Mouse (Mus musculus) frontal cortex, postnatal 10 days (tissue): ENCODE results near the gene Gripap1.
"Not testable (repeated sequence)": the region's sequence is repeated elsewhere in the genome, so short reads cannot be mapped to it uniquely, and the experiment has no call there.

ENCODE experiments used
- DNase-seq, 2 experiments: peaks; one replicate each; pipeline ENCODE4 v3.0.0; 2022; ENCODE audit warnings: low spot score in 2 of 2, mixed read lengths in 1 of 2

The Gripap1 gene

GRCm38 (mm10) chrX:7778450-7779244, 10.9 kb upstream of the Gripap1 start:
- DNase-seq, result no peak

- DNase-seq, result no peak
Measured at GRCm38 (mm10) chrX:7779294-7779693, 10.3 kb upstream of the Gripap1 start.

GRCm38 (mm10) chrX:7782603-7783092, 6.9 kb upstream of the Gripap1 start:
- DNase-seq, result no peak

- DNase-seq, result no peak
Measured at GRCm38 (mm10) chrX:7790309-7790708, 744 bp downstream of the Gripap1 start.

- no peak for DNase-seq
Measured at GRCm38 (mm10) chrX:7793361-7793760, 3.8 kb downstream of the Gripap1 start.

GRCm38 (mm10) chrX:7795016-7795415, 5.5 kb downstream of the Gripap1 start:
- DNase-seq, result no peak

GRCm38 (mm10) chrX:7797327-7797726, 7.8 kb downstream of the Gripap1 start:
- no peak for DNase-seq

GRCm38 (mm10) chrX:7802157-7802556, 12.6 kb downstream of the Gripap1 start:
- not testable (repeated sequence) for DNase-seq

GRCm38 (mm10) chrX:7815016-7815415, 25.5 kb downstream of the Gripap1 start:
- DNase-seq, result not testable (repeated sequence)

GRCm38 (mm10) chrX:7821865-7822779, 32.6 kb downstream of the Gripap1 start, which contains the start of gene Kcnd1:
Kcnd1 (plus strand) TSS chrX:7822289.
- DNase-seq, result peak; percentile 59 to 70

GRCm38 (mm10) chrX:7837146-7837545, 47.6 kb downstream of the Gripap1 start:
- DNase-seq, result no peak

- no peak for DNase-seq
Measured at GRCm38 (mm10) chrX:7840842-7841162, 51.2 kb downstream of the Gripap1 start.

GRCm38 (mm10) chrX:7841163-7842162, 51.9 kb downstream of the Gripap1 start, which contains the start of gene Otud5:
Otud5 (plus strand) TSS chrX:7841364.
- DNase-seq, result peak; percentile 93 to 95

GRCm38 (mm10) chrX:7842318-7842717, 52.8 kb downstream of the Gripap1 start:
- DNase-seq, result peak; percentile 15 to 26

GRCm38 (mm10) chrX:7847845-7848244, 58.3 kb downstream of the Gripap1 start:
- peak in 1 of 2 experiments; percentile 12 for DNase-seq

GRCm38 (mm10) chrX:7854578-7854977, 65.0 kb downstream of the Gripap1 start:
- DNase-seq, result peak in 1 of 2 experiments; percentile 19

- DNase-seq, result no peak
Measured at GRCm38 (mm10) chrX:7859191-7859753, 69.7 kb downstream of the Gripap1 start.

GRCm38 (mm10) chrX:7863181-7863580, 73.6 kb downstream of the Gripap1 start:
- DNase-seq, result no peak

GRCm38 (mm10) chrX:7864551-7864950, 75.0 kb downstream of the Gripap1 start:
- no peak for DNase-seq

GRCm38 (mm10) chrX:7865343-7865742, 75.8 kb downstream of the Gripap1 start:
- no peak for DNase-seq

- no peak for DNase-seq
Measured at GRCm38 (mm10) chrX:7865786-7866185, 76.2 kb downstream of the Gripap1 start.
